Mouse (Mus musculus): ENCODE data around the gene Dxo. TPM values are rescaled to one million over a fixed set of nuclear protein-coding genes. Genes with fewer than 3 reads are reported as not detected.
"Not testable (repeated sequence)": the region's sequence is repeated elsewhere in the genome, so short reads cannot be mapped to it uniquely, and the experiment has no call there.

The Dxo gene
- polyA plus RNA-seq, 1 experiment: 47.3 TPM

DNA sequence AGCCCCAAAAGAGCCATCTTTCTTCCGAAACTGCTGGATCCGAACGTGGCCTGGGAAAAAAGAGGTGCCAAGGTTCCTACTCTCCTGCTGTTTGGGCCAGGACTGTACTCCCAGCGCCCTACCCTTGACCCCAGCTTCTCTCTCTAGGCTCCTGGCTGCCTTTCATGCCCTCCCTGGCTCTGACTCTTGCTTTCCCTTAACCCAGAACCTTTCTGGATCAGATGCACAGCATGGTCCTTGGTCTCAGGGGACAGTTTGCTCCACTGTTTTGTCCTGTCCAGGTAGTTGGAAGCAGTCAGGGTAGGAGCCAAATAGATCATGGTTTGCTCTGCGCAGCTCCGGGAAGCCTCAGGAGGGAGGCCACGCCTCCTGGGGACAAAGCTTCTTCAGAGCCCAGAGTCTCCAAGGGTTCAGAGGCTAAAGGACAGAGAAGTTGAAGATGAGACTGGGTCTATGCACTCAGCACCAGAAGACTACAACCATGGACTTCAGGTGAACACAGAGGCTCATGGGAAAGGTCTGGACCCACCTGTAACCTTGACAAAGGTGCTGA lies 21.9 kb upstream of the Dxo start:
- no peak for DNase-seq (ENCODE audit: extremely low spot score in 1 of 2, low spot score in 1 of 2)

DNA sequence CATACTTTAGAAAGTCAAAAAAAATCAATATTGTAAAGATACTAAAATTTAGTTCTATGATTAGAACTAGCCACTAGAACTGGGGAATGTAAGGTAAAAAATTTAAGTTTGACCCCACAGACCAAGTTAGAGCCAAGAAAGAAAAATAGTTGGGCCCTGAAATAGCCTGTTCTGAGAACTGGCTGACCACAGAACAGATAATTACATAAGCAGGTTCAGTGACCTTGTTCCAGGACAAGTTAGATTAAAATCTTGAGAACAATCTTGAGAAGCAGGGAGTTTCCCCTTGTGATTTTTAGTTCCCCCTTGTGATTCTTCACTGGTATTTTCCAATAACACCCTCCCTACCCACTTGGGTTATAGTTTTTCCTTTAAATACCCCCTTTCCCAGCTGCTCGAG lies 6.0 kb upstream of the Dxo start:
- not testable (repeated sequence) for DNase-seq (ENCODE audit: extremely low spot score in 1 of 2, low spot score in 1 of 2)

DNA sequence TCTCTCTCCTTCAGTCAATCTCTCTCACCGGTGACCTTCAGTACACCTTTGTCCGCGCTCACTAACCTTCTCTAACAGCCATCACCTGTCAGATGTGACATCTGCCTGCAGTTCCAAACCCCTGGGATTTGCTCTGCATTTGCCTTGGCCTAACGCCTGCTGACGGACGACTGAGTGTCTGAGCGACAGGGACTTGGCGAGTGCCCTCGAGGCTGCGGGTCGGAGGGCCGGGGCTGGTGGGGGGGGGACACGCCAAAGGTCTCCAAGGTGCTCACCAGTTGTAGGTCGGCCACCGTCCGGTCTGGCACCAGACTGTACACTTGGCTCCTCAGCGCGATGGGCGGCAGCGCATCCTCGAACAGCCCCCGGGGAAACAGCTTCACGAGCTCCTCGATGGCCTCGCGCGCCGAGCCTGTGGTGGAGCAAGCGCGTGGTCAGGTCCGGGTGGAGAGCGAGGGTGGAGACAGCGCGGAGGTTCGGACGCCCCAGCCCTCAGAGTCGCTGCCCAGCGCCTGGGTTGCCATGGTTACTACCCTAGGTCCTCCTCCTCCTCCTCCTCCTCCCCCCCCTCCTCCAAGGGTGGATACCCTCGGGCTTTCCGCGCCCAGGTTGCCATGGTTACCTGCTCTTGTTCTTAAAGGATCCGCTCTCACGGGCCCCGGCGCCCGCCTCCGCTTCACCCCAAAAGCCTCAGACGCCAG lies 514 bp upstream of the Dxo start:
- DNase-seq (ENCODE audit: extremely low spot score in 1 of 2, low spot score in 1 of 2): peak; percentile 18 to 25

DNA sequence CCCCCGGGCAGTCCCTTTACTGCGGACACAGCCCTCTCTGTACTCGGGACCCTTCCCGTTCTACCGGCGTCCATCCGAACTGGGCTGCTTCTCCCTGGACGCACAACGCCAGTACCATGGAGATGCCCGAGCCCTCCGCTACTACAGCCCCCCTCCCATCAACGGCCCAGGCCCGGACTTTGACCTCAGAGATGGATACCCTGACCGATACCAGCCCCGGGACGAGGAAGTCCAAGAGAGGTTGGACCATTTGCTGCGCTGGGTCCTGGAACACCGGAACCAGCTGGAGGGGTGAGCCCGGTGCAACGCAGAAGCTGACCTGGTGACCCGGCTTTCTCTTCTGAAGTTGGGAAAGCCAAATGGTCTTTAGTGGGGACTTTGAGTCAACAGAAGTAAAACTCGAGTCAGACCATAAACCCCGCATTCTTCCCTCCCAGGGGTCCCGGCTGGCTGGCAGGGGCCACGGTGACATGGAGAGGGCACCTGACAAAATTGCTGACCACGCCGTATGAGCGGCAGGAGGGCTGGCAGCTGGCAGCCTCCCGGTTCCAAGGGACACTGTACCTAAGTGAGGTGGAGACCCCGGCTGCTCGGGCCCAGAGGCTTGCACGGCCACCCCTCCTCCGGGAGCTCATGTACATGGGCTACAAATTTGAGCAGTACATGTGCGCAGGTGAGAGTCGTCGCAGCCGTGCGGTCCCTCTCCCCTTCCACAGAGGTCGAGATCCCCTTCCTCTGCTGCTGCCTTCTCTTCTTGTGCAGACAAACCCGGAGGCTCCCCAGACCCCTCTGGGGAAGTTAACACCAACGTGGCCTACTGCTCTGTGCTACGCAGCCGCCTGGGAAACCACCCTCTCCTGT lies 875 bp downstream of the Dxo start:
- no peak for DNase-seq (ENCODE audit: extremely low spot score in 1 of 2, low spot score in 1 of 2)

DNA sequence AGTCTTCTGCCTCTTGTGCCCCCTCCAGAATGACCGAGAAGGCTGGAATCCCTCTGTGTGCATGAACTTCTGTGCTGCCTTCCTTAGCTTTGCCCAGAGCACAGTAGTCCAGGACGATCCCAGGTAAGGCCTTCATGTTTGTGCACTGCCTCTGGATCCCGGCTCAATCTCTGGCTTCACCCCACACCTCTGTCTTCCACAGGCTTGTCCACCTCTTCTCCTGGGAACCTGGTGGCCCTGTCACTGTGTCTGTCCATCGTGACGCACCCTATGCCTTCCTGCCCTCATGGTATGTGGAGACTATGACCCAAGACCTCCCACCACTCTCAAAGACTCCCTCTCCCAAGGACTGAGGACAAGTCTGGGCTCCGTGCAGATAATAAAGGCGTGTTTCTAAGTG lies 2.0 kb downstream of the Dxo start:
- no peak for DNase-seq (ENCODE audit: extremely low spot score in 1 of 2, low spot score in 1 of 2)

DNA sequence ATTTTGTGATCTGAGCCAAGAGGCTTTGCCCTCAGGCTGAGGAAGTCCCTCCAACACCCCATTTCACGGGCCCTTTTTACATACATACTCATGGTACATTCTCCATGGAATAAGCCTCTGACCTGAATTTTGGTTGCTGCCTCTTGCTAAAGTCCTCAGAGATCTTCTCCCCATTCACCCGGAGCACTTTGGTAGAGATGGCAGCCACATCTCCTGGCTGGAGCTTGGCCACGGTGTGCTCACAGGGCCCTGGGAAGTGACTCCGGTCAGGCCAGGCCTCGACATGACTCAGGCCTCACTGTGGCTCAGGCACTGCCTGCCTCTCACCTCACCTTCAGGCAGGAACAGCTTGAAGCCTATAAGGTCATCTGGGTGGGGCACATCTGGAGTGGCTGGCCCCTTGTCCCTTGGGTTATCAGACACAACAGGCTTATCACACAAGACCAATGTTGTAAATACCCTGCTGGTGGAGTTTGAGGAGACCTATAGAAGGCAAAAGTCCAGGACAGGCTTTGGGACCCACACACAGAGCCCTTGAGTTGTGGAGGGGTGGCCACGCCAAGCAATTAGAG lies 4.0 kb downstream of the Dxo start:
- no peak for DNase-seq (ENCODE audit: extremely low spot score in 1 of 2, low spot score in 1 of 2)

DNA sequence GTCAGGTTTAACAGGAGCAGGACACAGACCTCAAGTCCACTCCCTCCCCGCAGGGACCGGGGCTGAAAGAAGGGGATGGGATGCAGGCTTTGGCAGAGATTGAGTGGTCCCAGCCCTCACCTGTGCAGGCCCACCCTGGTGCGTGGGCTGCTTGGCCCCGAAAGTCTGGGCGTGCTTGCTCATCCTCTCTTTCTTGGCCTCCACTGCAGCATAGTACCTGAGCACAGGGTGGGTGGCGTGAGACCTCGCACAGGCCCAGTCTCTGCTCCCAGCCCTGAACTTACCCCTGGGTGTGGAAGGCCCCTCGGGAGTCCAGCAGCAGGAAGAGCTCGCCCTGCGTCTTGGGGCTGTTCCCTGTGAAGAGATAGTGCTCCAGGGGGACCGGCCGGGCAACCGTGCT lies 8.1 kb downstream of the Dxo start:
- no peak for DNase-seq (ENCODE audit: extremely low spot score in 1 of 2, low spot score in 1 of 2)

DNA sequence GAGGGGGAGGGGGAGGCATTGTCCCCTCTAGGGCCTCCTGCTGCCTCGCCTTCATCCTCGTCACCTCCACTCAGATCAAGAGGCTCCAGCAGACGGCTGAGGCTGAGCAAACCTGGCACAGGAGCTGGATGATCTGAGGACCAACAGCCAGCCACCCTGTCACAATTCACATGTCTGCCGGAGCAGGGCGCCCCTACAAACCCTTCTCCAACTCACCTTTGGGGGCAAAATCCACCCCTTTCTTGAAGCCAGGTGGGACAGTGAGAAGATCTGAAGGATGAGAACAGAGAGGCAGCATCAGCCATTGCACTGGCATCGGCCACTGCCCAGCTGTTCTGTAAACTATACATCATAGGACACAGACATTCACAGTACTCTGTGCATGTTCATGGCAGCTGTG lies 10.4 kb downstream of the Dxo start:
- DNase-seq (ENCODE audit: extremely low spot score in 1 of 2, low spot score in 1 of 2): no peak

DNA sequence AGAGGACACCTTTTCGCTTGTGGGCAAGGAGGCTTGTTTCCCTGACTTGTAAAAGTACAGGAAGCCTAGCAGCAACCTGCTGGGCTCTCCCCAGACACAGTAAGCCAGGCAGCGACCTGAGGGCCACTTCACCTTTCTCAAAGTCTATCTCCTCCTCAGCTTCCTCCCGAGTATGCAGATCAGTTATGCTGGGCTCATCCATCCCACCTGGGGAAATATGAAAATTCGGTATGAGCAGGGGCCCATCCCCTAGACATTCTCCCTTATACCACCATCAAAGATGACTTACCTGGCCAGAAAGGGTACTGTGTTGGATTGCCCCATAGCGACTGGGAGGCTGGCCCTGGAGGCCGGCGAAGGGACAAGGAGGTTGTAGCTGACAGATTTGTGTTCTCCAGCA lies 10.8 kb downstream of the Dxo start:
- DNase-seq (ENCODE audit: extremely low spot score in 1 of 2, low spot score in 1 of 2): no peak

DNA sequence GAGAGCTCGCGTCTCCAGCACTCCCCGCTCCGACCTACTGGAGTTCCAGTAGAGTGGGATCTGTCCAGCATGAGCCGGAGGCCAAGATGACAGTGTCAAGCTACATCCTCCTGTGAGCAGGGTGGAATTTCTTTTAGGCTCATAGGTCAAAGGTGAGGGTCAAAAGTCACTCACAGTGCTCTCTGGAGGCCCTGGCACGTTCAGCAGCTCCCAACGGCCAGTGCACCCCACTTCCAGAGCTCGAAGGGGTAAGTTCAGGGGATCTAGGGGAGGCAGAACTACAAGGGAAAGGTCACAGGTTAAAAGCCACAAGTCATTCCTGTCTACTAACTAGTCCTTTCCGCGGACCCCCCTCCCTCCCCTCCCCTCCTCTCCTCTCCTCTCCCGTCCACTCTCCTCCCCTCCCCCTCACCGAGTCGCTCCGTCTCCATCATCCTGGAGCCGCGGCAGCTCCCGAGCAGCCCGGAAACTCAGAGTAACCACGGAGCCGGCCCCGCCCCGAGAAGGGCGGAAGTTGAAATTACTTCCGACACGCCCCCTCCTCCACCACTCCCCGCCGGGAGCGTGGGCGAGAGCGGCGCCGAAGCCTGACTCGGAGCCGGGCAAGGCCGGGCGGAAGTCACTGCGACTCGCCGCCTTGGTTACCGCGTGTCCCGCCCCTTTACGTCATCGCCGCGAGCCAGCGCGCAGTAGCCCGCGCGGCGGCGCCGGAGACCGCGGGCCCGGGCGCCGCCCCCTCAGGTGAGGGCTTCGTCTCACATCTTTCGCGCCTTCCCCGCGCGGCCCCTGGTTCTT lies 13.1 kb downstream of the Dxo start, which contains the start of the genes Skiv2l and Nelfe:
Gene Skiv2l (minus strand): TSS at position 489 of the 795 bp plus-strand sequence.
Gene Nelfe (plus strand): TSS at position 670 of the 795 bp plus-strand sequence.
- DNase-seq (ENCODE audit: extremely low spot score in 1 of 2, low spot score in 1 of 2): peak; percentile 94 to 99

DNA sequence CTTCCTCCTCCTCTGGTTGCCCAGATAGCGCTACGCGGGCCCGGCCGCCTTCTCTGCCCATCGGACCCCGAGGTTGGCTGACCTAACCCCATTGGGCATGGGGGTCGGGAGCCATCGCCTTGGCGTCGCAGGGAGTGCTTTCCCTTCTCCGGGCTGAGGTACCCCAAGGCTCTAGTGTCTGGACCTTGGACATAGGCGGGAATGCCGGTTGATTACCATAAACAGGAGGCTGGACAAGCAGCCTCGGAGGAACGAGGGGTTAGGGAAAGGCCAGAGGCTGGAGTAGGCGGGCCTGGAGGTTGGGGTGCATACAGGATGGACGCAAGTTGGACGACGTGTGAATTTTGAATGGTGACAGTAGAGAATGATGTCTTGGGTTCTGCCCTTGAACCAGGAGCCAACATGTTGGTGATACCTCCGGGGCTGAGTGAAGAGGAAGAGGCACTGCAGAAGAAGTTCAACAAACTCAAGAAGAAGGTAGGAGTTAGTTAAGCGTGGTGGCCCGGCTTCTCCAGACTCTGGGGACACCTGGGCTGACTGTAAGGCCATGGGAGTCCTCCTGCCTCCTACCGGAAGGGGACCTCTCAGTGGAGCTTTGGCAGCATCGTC lies 13.8 kb downstream of the Dxo start:
- no peak for DNase-seq (ENCODE audit: extremely low spot score in 1 of 2, low spot score in 1 of 2)

DNA sequence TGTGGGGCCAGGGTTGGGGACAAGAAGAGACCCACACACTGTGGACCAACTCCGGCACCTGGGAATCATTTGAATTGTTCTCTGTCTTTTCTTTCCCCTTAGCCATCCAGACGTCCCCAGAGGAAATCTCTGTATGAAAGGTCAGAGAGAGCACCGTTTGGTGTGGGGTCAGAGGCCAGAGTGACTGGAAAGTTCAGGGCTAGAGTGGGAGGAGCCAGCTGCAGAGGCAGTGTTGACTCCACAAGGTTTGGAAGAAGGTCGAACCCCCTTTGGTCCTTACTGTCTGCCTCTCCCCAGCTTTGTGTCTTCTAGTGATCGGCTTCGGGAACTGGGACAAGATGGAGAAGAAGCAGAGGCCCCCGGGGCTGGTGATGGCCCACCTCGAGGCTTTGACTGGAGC lies 16.7 kb downstream of the Dxo start:
- DNase-seq (ENCODE audit: extremely low spot score in 1 of 2, low spot score in 1 of 2): no peak

DNA sequence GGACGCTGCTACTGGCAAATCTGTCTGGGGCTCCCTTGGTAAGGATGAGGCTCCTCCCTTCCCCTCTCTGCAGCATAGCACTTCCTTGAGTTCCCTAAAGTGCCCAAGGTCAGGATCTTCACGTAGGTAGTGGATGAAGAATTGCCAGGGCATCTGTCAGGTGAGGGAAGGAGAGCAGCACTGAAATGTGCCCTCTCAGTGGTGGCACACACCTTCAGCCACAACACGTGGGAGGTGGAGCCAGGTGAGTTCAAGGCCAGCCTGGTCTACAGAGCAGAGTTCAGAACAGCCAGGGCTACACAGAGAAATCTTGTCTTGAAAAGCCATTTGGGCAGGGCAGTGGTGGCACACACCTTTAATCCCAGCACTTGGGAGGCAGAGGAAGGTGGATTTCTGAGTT lies 17.9 kb downstream of the Dxo start:
- DNase-seq (ENCODE audit: extremely low spot score in 1 of 2, low spot score in 1 of 2): no peak

DNA sequence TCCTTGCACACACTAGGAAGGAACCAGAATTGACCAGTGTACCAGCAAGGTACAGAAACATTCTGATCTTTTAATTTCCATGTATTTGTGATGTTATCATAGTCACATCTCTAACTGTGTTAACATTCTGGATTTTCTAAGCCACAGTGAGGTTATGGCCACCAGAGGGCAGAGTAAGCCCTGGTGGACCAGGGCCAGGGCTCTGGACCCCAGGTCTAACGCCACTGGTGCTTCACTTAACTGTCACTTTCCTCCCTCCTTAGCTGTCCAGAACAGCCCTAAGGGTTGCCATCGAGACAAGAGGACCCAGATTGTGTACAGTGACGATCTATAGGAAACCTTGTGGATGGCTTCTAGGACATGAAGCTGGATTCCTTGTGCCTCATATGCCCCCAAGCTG lies 19.0 kb downstream of the Dxo start:
- peak in 1 of 2 experiments; percentile 56 for DNase-seq (ENCODE audit: extremely low spot score in 1 of 2, low spot score in 1 of 2)

DNA sequence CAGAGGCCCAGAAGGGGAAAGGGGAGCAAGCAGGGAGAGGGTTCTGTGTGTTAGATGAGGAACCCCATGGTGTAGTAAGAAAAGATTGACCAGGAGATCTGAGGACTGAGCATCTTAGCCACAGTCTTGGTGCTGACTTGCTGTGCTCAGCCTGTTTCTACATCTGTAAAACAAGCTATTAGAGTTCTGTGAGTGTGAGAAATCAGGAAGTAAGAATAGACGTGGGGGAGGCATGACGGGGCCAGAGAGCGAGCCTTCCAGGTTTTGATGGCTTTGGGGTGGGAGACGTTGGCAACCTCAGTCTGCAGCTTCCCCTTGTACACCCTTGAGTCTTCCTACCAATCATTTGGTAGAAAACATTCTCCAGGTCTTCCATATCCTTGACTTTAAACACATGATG lies 21.9 kb downstream of the Dxo start:
- no peak for DNase-seq (ENCODE audit: extremely low spot score in 1 of 2, low spot score in 1 of 2)

DNA sequence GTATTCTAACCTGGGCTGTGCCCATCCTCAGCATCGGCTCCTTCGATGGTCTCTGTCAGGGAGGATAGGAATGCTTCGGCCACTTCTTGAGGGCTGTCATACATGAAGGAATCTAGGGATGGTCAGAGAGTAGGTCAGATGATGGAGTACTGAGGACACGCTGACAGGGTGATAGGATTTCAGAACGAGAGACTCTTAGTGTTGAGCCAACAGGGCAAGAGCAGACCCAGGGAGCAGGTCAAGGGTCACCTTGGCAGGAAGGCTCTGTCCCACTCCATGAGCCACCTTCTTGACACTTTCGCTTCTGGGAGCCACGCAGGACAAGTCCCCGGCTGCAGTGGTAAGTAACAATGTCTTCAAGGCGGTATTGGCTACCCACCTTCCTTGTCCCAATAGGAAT lies 23.7 kb downstream of the Dxo start:
- no peak for DNase-seq (ENCODE audit: extremely low spot score in 1 of 2, low spot score in 1 of 2)

DNA sequence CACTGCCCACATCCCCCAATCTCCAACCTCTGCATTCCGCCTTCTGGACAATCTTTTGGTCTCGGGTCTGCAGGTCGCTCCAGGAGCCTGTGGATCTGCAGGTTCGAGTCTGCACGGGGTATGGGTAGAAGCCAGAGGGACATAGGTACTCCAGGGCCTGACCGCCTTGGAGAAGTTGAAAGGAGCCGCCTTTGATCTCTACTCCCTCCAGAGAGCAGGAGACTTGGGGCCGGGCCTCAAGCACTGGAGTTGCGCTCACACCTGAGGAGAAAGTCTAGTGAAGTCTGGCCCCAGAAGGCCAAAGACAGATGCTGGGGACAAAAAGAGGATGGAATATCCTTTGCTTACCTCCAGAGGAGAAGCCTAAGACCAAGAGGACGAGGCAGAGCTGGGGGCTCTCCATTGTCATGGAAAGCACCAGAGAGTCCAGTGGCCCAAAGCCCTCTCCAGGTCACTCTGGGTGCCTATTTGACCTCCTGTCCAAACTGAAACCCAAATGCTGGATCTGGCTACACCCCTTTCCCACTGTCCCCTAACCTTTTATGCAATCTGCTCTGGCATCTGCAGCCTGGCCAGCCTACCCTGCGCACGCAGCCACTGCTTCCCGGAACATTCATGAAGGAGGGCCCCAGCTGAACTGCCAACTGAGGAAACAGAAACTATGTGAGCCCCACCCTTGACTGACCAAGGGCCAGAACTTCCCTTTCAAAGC lies 25.0 kb downstream of the Dxo start:
- no peak for DNase-seq (ENCODE audit: extremely low spot score in 1 of 2, low spot score in 1 of 2)

DNA sequence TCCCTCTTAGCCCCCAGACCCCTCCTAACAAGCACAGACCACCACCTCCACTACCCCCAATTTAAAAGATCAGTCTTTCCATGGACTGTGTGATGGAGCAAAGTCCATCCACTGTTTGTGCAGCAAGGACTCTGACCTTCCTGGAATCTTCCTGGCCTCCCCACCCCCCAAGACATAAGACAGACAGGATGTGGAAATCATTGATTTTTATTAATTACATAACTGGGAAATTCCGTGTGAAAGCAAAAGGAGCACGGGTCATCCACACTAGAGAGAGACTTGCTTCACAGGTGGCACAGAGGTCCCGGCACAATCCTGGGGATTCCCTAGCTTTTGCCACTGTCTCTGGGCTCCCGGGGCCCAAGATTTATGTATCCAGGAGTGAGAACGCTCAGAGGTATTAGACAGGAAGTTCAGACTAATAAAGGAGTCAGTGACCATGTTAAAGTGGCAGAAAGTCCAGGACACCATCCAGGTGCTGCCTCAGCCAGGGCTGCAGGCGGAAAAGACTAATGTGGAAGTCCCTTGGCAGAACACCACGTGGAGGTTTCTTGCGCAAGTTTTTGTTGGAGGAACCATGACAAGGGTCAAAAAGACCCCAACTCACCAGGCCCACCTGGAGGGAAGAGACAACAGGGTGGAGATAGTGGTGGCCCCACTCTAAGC lies 25.7 kb downstream of the Dxo start, which contains the start of gene Cfb:
Gene Cfb (minus strand): TSS at position 103 of the 666 bp plus-strand sequence.
- DNase-seq (ENCODE audit: extremely low spot score in 1 of 2, low spot score in 1 of 2): no peak

DNA sequence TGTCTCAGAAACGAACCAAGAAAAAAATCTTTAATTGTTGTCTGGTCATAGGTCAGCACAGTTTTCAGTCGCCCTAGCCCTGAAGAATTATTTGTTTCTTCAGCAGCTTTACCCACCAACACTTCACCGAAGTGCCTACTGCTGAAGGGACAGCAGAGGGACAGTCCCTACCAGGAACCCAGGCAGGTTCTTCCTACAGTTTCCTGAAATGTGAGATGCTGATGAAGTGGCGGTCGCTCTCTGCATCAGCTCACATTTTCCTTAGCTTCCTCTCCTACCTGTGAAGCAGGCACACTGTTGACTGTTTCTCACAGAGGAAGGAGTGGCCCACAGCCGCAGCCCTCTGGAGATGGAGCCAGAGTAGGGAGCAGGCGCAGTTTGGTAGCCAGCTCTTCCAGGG lies 29.2 kb downstream of the Dxo start:
- DNase-seq (ENCODE audit: extremely low spot score in 1 of 2, low spot score in 1 of 2): no peak
